Mouse (Mus musculus) intestine, embryonic 15.5 days (tissue): ENCODE results near the gene Pqlc2. TPM values are rescaled to one million over a fixed set of nuclear protein-coding genes. Genes with fewer than 3 reads are reported as not detected.
A peak's percentile ranks its signal among the peaks of the same experiment; 100 is the strongest.

Source experiments
- ATAC-seq: fragments of 200-750 bp; cut with Nextera tagmentation; 2 replicates; pipeline ENCODE4 v1.8.0; 2017; ENCODE audit warnings: moderate TSS enrichment, moderate library complexity
- H3K27ac ChIP-seq: fragments of 300-500 bp; sonication (generic); 2 replicates; pipeline ENCODE4 v1.5.1; 2015; ENCODE audit warnings: mild to moderate bottlenecking, inconsistent platforms
- H3K27me3 ChIP-seq: fragments of 300-500 bp; sonication (generic); replicated peaks from 2 replicates; pipeline ENCODE4 v1.6.1; 2015; ENCODE audit warnings: inconsistent platforms
- H3K36me3 ChIP-seq: fragments of 300-500 bp; sonication (generic); 2 replicates; pipeline ENCODE4 v1.6.1; 2015; ENCODE audit warnings: inconsistent platforms
- H3K4me1 ChIP-seq: fragments of 300-500 bp; sonication (generic); replicated peaks from 2 replicates; pipeline ENCODE4 v1.6.1; 2015; ENCODE audit warnings: inconsistent platforms
- H3K4me2 ChIP-seq: fragments of 300-500 bp; sonication (generic); replicated peaks from 2 replicates; pipeline ENCODE4 v1.6.1; 2015; ENCODE audit warnings: mild to moderate bottlenecking, inconsistent platforms
- H3K4me3 ChIP-seq: fragments of 300-500 bp; sonication (generic); replicated peaks from 2 replicates; pipeline ENCODE4 v1.5.1; 2015; ENCODE audit warnings: inconsistent platforms
- H3K9ac ChIP-seq: fragments of 300-500 bp; sonication (generic); 2 replicates; pipeline ENCODE4 v1.6.1; 2015; ENCODE audit warnings: inconsistent platforms
- H3K9me3 ChIP-seq: fragments of 300-500 bp; sonication (generic); 2 replicates; pipeline ENCODE4 v1.6.1; 2016; ENCODE audit warnings: inconsistent platforms
- WGBS: fragments of 180-500 bp; shearing (Covaris S2); methylation state at CpG from one replicate; pipeline ENCODE4 v1.1.7; 2015; 5-methylcytosine and 5-hydroxymethylcytosine counted together
- polyA plus RNA-seq: library from polyadenylated mRNA; unstranded; fragments of >200 nt; fragmentation: Nextera tagmentation; extraction: Ambion mirVana; gene quantifications from 2 replicates; pipeline ENCODE4 v1.2.1, GENCODE M21; 2015

Pqlc2 gene
- polyA plus RNA-seq, 1 experiment from 2014 or later, result 19.3 TPM

GRCm38 (mm10) chr4:139256146-139256545, 54.4 kb downstream of the Pqlc2 start:
- ATAC-seq, result no peak
- Histone ChIP-seq H3K27me3 (no peaks in the 10 kb centered on the region), H3K36me3 (peaks cover 16% of the 10 kb centered on the region), H3K27ac (no peak overlapping the region), H3K4me1 (peaks cover 25% of the 10 kb centered on the region), H3K9ac (no peak overlapping the region), H3K4me3 (no peak overlapping the region), H3K9me3 (no peaks in the 10 kb centered on the region), H3K4me2 (no peak overlapping the region)
- 84% methylated on average over 4 of the region's 4 CpGs for WGBS

GRCm38 (mm10) chr4:139253206-139253605, 57.3 kb downstream of the Pqlc2 start:
- Histone ChIP-seq H3K27ac (no peak overlapping the region), H3K4me1 (peaks cover 44% of the 10 kb centered on the region)
- 87% methylated on average over 9 of the region's 9 CpGs for WGBS

GRCm38 (mm10) chr4:139252051-139252760, 58.3 kb downstream of the Pqlc2 start:
- H3K4me2 ChIP-seq, result peak overlapping the region; percentile 46
- H3K27me3 ChIP-seq, result no peaks in the 10 kb centered on the region
- H3K9me3 ChIP-seq, result no peaks in the 10 kb centered on the region
- peaks cover 51% of the 10 kb centered on the region for H3K4me1 ChIP-seq
- H3K27ac ChIP-seq, result peak overlapping the region; percentile 85
- WGBS, result 34% methylated on average over 22 of the region's 22 CpGs
- ATAC-seq, result peak; percentile 36
- no peak overlapping the region for H3K9ac ChIP-seq
- H3K36me3 ChIP-seq, result peaks cover under 1% of the 10 kb centered on the region; the same call in 1 of the 2 replicates
- H3K4me3 ChIP-seq, result no peak overlapping the region

More at GRCm38 (mm10) chr4:139253206-139253605, 57.3 kb downstream of the Pqlc2 start:
- H3K36me3 ChIP-seq, result peaks cover 11% of the 10 kb centered on the region
- H3K27me3 ChIP-seq, result no peaks in the 10 kb centered on the region
- H3K4me2 ChIP-seq, result no peak overlapping the region
- no peak overlapping the region for H3K9ac ChIP-seq
- ATAC-seq, result no peak
- H3K4me3 ChIP-seq, result no peak overlapping the region
- H3K9me3 ChIP-seq, result no peaks in the 10 kb centered on the region

GRCm38 (mm10) chr4:139250886-139251285, 59.6 kb downstream of the Pqlc2 start:
- H3K9ac ChIP-seq, result no peak overlapping the region
- ATAC-seq, result peak; percentile 92

GRCm38 (mm10) chr4:139250043-139250442, 60.5 kb downstream of the Pqlc2 start:
- H3K27me3 ChIP-seq, result no peaks in the 10 kb centered on the region
- ATAC-seq, result no peak
- H3K9ac ChIP-seq, result peak overlapping the region; percentile 11; the same call in 1 of the 2 replicates
- peaks cover 68% of the 10 kb centered on the region for H3K4me1 ChIP-seq
- no peaks in the 10 kb centered on the region for H3K9me3 ChIP-seq
- peak overlapping the region; percentile 84 for H3K27ac ChIP-seq
- peak overlapping the region; percentile 44 for H3K4me2 ChIP-seq
- 0 out of 2 replicates have a peak, but pooled peaks cover 3% of the 10 kb centered on the region for H3K36me3 ChIP-seq
- H3K4me3 ChIP-seq, result peak overlapping the region; percentile 3; the same call in 1 of the 2 replicates
- WGBS, result 23% methylated on average over 5 of the region's 5 CpGs

More at GRCm38 (mm10) chr4:139250886-139251285, 59.6 kb downstream of the Pqlc2 start:
- Histone ChIP-seq H3K4me2 (peak overlapping the region; percentile 46), H3K27ac (peak overlapping the region; percentile 85), H3K9me3 (no peaks in the 10 kb centered on the region), H3K27me3 (no peaks in the 10 kb centered on the region), H3K4me1 (peaks cover 61% of the 10 kb centered on the region), H3K4me3 (no peak overlapping the region), H3K36me3 (0 out of 2 replicates have a peak, but pooled peaks cover 3% of the 10 kb centered on the region)
- WGBS, result 52% methylated on average over 8 of the region's 8 CpGs

GRCm38 (mm10) chr4:139248736-139249135, 61.8 kb downstream of the Pqlc2 start:
- H3K36me3 ChIP-seq, result 0 out of 2 replicates have a peak, but pooled peaks cover 3% of the 10 kb centered on the region
- no peak overlapping the region for H3K9ac ChIP-seq
- H3K27me3 ChIP-seq, result no peaks in the 10 kb centered on the region
- H3K4me2 ChIP-seq, result no peak overlapping the region
- 78% methylated on average over 5 of the region's 5 CpGs for WGBS
- H3K4me3 ChIP-seq, result no peak overlapping the region
- H3K4me1 ChIP-seq, result peaks cover 73% of the 10 kb centered on the region
- no peak for ATAC-seq
- H3K9me3 ChIP-seq, result no peaks in the 10 kb centered on the region
- peak overlapping the region; percentile 84 for H3K27ac ChIP-seq

GRCm38 (mm10) chr4:139247966-139248365, 62.5 kb downstream of the Pqlc2 start:
- Histone ChIP-seq H3K27ac (peak overlapping the region; percentile 84), H3K36me3 (0 out of 2 replicates have a peak, but pooled peaks cover 3% of the 10 kb centered on the region), H3K9ac (no peak overlapping the region), H3K9me3 (no peaks in the 10 kb centered on the region), H3K4me3 (no peak overlapping the region), H3K4me2 (no peak overlapping the region), H3K27me3 (no peaks in the 10 kb centered on the region), H3K4me1 (peaks cover 73% of the 10 kb centered on the region)
- no peak for ATAC-seq
- WGBS, result 63% methylated on average over 7 of the region's 7 CpGs

GRCm38 (mm10) chr4:139246130-139246877, 64.2 kb downstream of the Pqlc2 start:
- 72% methylated on average over 7 of the region's 7 CpGs for WGBS
- 0 out of 2 replicates have a peak, but pooled peaks cover 3% of the 10 kb centered on the region for H3K36me3 ChIP-seq
- no peak overlapping the region for H3K27ac ChIP-seq
- no peaks in the 10 kb centered on the region for H3K27me3 ChIP-seq
- H3K9me3 ChIP-seq, result no peaks in the 10 kb centered on the region
- no peak for ATAC-seq
- H3K4me3 ChIP-seq, result no peak overlapping the region
- H3K4me1 ChIP-seq, result peaks cover 62% of the 10 kb centered on the region
- no peak overlapping the region for H3K4me2 ChIP-seq
- no peak overlapping the region for H3K9ac ChIP-seq

GRCm38 (mm10) chr4:139245534-139245933, 65.0 kb downstream of the Pqlc2 start:
- Histone ChIP-seq H3K27me3 (no peaks in the 10 kb centered on the region), H3K4me1 (peaks cover 56% of the 10 kb centered on the region), H3K36me3 (peaks cover 6% of the 10 kb centered on the region), H3K9me3 (no peaks in the 10 kb centered on the region), H3K4me2 (no peak overlapping the region), H3K9ac (no peak overlapping the region), H3K4me3 (no peak overlapping the region), H3K27ac (no peak overlapping the region)
- WGBS, result 88% methylated on average over 2 of the region's 2 CpGs
- no peak for ATAC-seq

GRCm38 (mm10) chr4:139244766-139245165, 65.7 kb downstream of the Pqlc2 start:
- Histone ChIP-seq H3K36me3 (peaks cover 11% of the 10 kb centered on the region), H3K4me1 (peaks cover 48% of the 10 kb centered on the region), H3K27ac (no peak overlapping the region), H3K9me3 (no peaks in the 10 kb centered on the region), H3K4me2 (no peak overlapping the region), H3K9ac (no peak overlapping the region), H3K4me3 (no peak overlapping the region), H3K27me3 (no peaks in the 10 kb centered on the region)
- WGBS, result 85% methylated on average over 5 of the region's 6 CpGs
- ATAC-seq, result no peak

GRCm38 (mm10) chr4:139244176-139244575, 66.3 kb downstream of the Pqlc2 start:
- H3K27me3 ChIP-seq, result no peaks in the 10 kb centered on the region
- 80% methylated on average over 3 of the region's 3 CpGs for WGBS

More at GRCm38 (mm10) chr4:139244176-139244575, 66.3 kb downstream of the Pqlc2 start:
- no peak overlapping the region for H3K4me3 ChIP-seq
- no peak for ATAC-seq
- no peak overlapping the region for H3K4me2 ChIP-seq
- H3K9me3 ChIP-seq, result no peaks in the 10 kb centered on the region
- H3K27ac ChIP-seq, result no peak overlapping the region
- peaks cover 42% of the 10 kb centered on the region for H3K4me1 ChIP-seq
- peaks cover 11% of the 10 kb centered on the region for H3K36me3 ChIP-seq
- no peak overlapping the region for H3K9ac ChIP-seq
